Mouse (Mus musculus) midbrain, embryonic 15.5 days (tissue): Measurements from ENCODE around the gene Ascc2. TPM values are rescaled to one million over a fixed set of nuclear protein-coding genes. Genes with fewer than 3 reads are reported as not detected.
"Not testable (repeated sequence)": the region's sequence is repeated elsewhere in the genome, so short reads cannot be mapped to it uniquely, and the experiment has no call there.

ENCODE experiments used
- ATAC-seq: fragments of 200-750 bp; cut with Nextera tagmentation; replicated peaks from 2 replicates; pipeline ENCODE4 v1.8.0; 2017; ENCODE audit warnings: moderate TSS enrichment
- H3K27ac ChIP-seq: fragments of 300-500 bp; sonication (generic); 2 replicates; pipeline ENCODE4 v1.5.1; 2015; ENCODE audit warnings: mild to moderate bottlenecking, inconsistent platforms
- H3K27me3 ChIP-seq: fragments of 300-500 bp; sonication (generic); replicated peaks from 2 replicates; pipeline ENCODE4 v1.6.1; 2015; ENCODE audit warnings: inconsistent platforms
- H3K36me3 ChIP-seq: fragments of 300-500 bp; sonication (generic); replicated peaks from 2 replicates; pipeline ENCODE4 v1.6.1; 2015; ENCODE audit warnings: inconsistent platforms
- H3K4me1 ChIP-seq: fragments of 300-500 bp; sonication (generic); 2 replicates; pipeline ENCODE4 v1.6.1; 2015; ENCODE audit warnings: inconsistent platforms
- H3K4me2 ChIP-seq: fragments of 300-500 bp; sonication (generic); 2 replicates; pipeline ENCODE4 v1.6.1; 2015; ENCODE audit warnings: inconsistent platforms, mild to moderate bottlenecking, moderate library complexity
- H3K4me3 ChIP-seq: fragments of 300-500 bp; sonication (generic); 2 replicates; pipeline ENCODE4 v1.5.1; 2015; ENCODE audit warnings: mild to moderate bottlenecking, inconsistent platforms
- H3K9ac ChIP-seq: fragments of 300-500 bp; sonication (generic); 2 replicates; pipeline ENCODE4 v1.6.1; 2015; ENCODE audit warnings: mild to moderate bottlenecking, inconsistent platforms
- H3K9me3 ChIP-seq: fragments of 300-500 bp; sonication (generic); 2 replicates; pipeline ENCODE4 v1.6.1; 2016; ENCODE audit warnings: inconsistent platforms
- WGBS: fragments of 180-500 bp; shearing (Covaris S2); methylation state at CpG from one replicate; pipeline ENCODE4 v1.1.7; 2015; ENCODE audit warnings: mixed read lengths; 5-methylcytosine and 5-hydroxymethylcytosine counted together
- polyA plus RNA-seq: library from polyadenylated mRNA; unstranded; fragments of >200 nt; fragmentation: Nextera tagmentation; extraction: Ambion mirVana; gene quantifications from 2 replicates; pipeline ENCODE4 v1.2.1, GENCODE M21; 2015

The Ascc2 gene
- polyA plus RNA-seq, 1 experiment from 2014 or later = 24.4 TPM

DNA sequence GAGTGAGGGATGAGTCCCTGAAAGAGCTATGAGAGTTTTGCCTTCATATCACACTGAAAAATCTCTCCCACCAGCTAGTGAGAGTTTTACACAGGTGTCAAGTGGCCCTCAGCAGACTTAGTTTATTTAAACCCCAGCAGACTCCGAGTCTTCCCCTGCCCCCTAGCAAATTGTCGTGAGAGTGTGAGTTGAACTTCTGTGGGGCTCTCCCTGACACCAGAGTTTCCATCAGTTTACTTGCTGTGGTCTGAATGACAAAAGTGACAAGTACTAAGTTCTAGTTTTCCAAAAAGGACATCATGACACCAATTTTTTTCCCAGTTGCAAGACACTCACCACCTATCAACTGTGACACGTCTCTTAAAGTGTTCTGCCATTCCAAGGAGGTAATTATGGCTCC lies 50.3 kb downstream of the Ascc2 start:
- Histone ChIP-seq H3K27ac (no peak overlapping the region), H3K4me2 (no peak overlapping the region), H3K9me3 (no peaks in the 10 kb centered on the region), H3K4me1 (no peaks in the 10 kb centered on the region), H3K27me3 (no peaks in the 10 kb centered on the region), H3K4me3 (no peak overlapping the region), H3K36me3 (0 out of 2 replicates have a peak, but pooled peaks cover 5% of the 10 kb centered on the region), H3K9ac (no peak overlapping the region)
- WGBS = 85% methylated on average over 3 of the region's 3 CpGs
- ATAC-seq = no peak

- 60% methylated on average over 11 of the region's 11 CpGs for WGBS
- H3K9me3 ChIP-seq = no peaks in the 10 kb centered on the region
Measured at GRCm38 (mm10) chr11:4688632-4689380, 51.3 kb downstream of the Ascc2 start.

DNA sequence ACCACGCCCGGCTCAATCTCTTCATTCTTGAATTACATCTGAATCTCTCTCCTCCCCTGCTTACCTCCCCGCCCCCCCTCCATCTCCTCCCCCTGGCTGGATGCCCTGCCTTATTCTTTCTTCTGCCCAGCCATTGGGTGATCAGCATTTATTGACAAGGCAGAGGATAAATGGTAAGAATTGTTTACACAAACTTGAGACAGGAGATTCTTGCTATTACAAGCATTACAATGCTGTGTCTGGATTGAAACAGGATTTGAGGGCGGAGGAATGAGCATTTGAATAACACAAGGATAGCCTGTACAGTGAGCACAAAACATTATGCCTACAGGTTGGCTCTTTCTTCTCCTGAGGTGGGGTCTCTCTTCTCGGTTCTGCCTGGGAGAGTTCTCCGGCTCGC lies 52.8 kb downstream of the Ascc2 start:
- Histone ChIP-seq H3K27me3 (no peaks in the 10 kb centered on the region), H3K4me3 (no peak overlapping the region), H3K9me3 (no peaks in the 10 kb centered on the region), H3K4me2 (no peak overlapping the region), H3K9ac (no peak overlapping the region), H3K27ac (no peak overlapping the region), H3K36me3 (no peaks in the 10 kb centered on the region), H3K4me1 (no peaks in the 10 kb centered on the region)
- WGBS = 78% methylated on average over 7 of the region's 7 CpGs
- ATAC-seq = no peak

More at GRCm38 (mm10) chr11:4688632-4689380, 51.3 kb downstream of the Ascc2 start:
- Histone ChIP-seq H3K27me3 (no peaks in the 10 kb centered on the region), H3K4me3 (no peak overlapping the region), H3K4me2 (no peak overlapping the region), H3K36me3 (no peaks in the 10 kb centered on the region), H3K27ac (no peak overlapping the region), H3K4me1 (no peaks in the 10 kb centered on the region), H3K9ac (no peak overlapping the region)
- no peak for ATAC-seq

GRCm38 (mm10) chr11:4691213-4691612 lies 53.7 kb downstream of the Ascc2 start:
- no peak overlapping the region for H3K4me3 ChIP-seq
- 61% methylated on average over 10 of the region's 10 CpGs for WGBS

GRCm38 (mm10) chr11:4692162-4692561 lies 54.6 kb downstream of the Ascc2 start:
- H3K27ac ChIP-seq = no peak overlapping the region
- H3K9ac ChIP-seq = no peak overlapping the region
- 71% methylated on average over 11 of the region's 11 CpGs for WGBS
- H3K4me1 ChIP-seq = no peaks in the 10 kb centered on the region
- H3K4me3 ChIP-seq = no peak overlapping the region
- H3K4me2 ChIP-seq = no peak overlapping the region
- ATAC-seq = no peak
- H3K9me3 ChIP-seq = no peaks in the 10 kb centered on the region
- no peaks in the 10 kb centered on the region for H3K36me3 ChIP-seq
- no peaks in the 10 kb centered on the region for H3K27me3 ChIP-seq

More at GRCm38 (mm10) chr11:4691213-4691612, 53.7 kb downstream of the Ascc2 start:
- Histone ChIP-seq H3K36me3 (no peaks in the 10 kb centered on the region), H3K4me2 (no peak overlapping the region), H3K27me3 (no peaks in the 10 kb centered on the region), H3K4me1 (no peaks in the 10 kb centered on the region), H3K9me3 (no peaks in the 10 kb centered on the region), H3K9ac (no peak overlapping the region), H3K27ac (no peak overlapping the region)
- ATAC-seq = no peak

GRCm38 (mm10) chr11:4697043-4697983 lies 59.8 kb downstream of the Ascc2 start:
- no peak overlapping the region for H3K27ac ChIP-seq
- no peaks in the 10 kb centered on the region for H3K27me3 ChIP-seq
- WGBS = 62% methylated on average over 7 of the region's 7 CpGs
- H3K9me3 ChIP-seq = no peaks in the 10 kb centered on the region
- H3K4me1 ChIP-seq = no peaks in the 10 kb centered on the region
- H3K4me3 ChIP-seq = no peak overlapping the region
- ATAC-seq = no peak
- H3K9ac ChIP-seq = no peak overlapping the region
- H3K36me3 ChIP-seq = peaks cover 12% of the 10 kb centered on the region
- H3K4me2 ChIP-seq = no peak overlapping the region

GRCm38 (mm10) chr11:4700726-4701125 lies 63.2 kb downstream of the Ascc2 start:
- Histone ChIP-seq H3K27me3 (no peaks in the 10 kb centered on the region), H3K4me3 (no peak overlapping the region), H3K4me2 (no peak overlapping the region), H3K9me3 (no peaks in the 10 kb centered on the region), H3K36me3 (peaks cover 12% of the 10 kb centered on the region), H3K4me1 (peaks cover 17% of the 10 kb centered on the region), H3K9ac (no peak overlapping the region), H3K27ac (no peak overlapping the region)
- 88% methylated on average over 8 of the region's 8 CpGs for whole genome bisulfite sequencing
- ATAC-seq = no peak

DNA sequence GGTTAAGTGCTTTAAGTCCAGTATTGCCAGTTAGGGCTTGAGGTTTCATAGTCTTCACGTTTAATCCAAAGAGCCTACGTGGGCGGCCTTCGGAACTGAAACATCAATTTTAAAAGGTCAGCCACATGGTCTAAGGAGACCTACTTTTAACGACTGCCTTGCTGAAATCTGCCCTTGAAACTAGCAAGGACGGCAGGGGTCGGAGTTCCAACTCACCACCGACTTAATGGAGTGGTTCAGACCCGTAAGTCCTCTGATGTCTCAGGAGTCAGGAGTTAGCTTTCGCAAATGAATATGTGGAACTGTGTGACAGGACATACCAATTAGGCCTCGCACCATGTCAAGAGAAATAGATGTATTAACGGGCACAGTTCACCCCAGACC lies 66.1 kb downstream of the Ascc2 start:
- peaks cover 12% of the 10 kb centered on the region for H3K36me3 ChIP-seq
- peaks cover 17% of the 10 kb centered on the region for H3K4me1 ChIP-seq
- H3K9me3 ChIP-seq = no peaks in the 10 kb centered on the region
- H3K9ac ChIP-seq = peak overlapping the region; percentile 93
- peak overlapping the region; percentile 98 for H3K4me3 ChIP-seq
- H3K27me3 ChIP-seq = no peaks in the 10 kb centered on the region
- H3K27ac ChIP-seq = peak overlapping the region; percentile 80
- no peak for ATAC-seq
- 5% methylated on average over 12 of the region's 12 CpGs for WGBS
- H3K4me2 ChIP-seq = peak overlapping the region; percentile 96

DNA sequence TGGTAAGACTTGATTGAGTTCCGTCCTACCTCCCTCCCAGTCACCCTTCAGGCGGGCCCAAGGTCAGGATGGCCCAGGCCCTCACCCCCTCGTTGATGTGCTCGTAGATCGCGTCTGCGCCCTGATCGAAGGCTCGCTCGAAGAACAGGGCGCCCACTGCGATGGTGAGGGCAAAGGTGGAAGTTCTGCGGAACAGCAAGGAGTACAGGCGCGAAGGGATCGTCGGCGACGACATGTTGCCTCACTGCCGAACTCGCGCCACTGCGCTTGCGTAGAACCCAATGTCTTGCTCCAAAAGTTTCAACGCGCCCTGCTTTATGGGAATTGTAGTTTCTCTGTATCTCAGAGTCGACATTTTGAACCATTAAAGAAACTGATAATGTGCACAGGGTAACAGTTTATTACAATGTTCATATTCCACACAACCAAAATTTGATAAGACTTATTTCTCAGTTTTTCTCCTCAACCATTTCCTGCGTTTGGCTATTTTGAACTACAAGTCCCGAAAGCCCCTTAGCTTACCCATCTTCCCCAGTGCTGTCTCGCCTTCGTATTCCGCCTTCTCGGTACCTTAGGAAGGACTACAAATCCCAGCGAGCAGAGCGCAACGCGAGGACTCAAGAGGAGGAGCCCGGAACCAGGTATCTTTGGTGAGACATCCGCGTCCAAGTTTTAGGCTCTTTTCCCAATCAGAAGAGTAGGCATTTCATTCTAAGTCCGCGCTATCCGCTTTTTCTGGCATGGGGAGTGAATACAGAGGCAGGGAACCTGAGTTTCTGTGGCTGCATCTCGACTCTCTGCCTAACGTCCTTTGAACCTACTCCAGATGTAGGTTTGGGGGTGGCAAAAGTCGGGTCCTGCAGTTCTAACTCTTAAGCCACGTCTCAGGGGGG lies 66.8 kb downstream of the Ascc2 start, which contains the start of the genes Uqcr10 and Zmat5:
Gene Uqcr10 (minus strand): TSS at position 271 of the 893 bp plus-strand sequence.
Gene Zmat5 (plus strand): TSS at position 607 of the 893 bp plus-strand sequence.
- ATAC-seq = peak; percentile 98
- under 1% methylated on average over 47 of the region's 47 CpGs for WGBS
- peak within 1 kb of the TSS; percentile 96 for H3K4me2 ChIP-seq
- H3K27me3 ChIP-seq = no peaks in the 10 kb centered on the region
- H3K27ac ChIP-seq = peak within 1 kb of the TSS; percentile 80
- H3K36me3 ChIP-seq = peaks cover 12% of the 10 kb centered on the region
- peak within 1 kb of the TSS; percentile 93 for H3K9ac ChIP-seq
- peaks cover 17% of the 10 kb centered on the region for H3K4me1 ChIP-seq
- H3K4me3 ChIP-seq = peak within 1 kb of the TSS; percentile 98
- no peaks in the 10 kb centered on the region for H3K9me3 ChIP-seq

DNA sequence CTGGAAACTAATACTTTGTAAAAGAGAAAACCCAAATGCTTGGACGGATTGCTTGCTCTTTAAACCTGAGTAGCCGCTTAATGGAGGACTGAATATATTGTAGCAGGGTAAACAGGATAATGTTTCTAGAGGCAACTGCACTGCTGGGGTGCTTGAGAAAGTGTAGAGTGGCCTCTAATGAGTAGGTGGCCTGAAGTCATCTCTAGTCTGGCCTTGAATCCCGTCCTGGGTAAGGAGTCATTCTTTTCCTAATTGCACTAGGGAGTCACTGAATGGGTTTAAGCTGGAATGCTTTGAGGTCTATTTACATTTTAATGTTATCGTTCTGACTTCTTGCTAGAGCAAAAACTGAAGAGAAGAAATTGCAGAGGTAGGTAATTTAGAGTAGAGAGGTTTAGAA lies 67.6 kb downstream of the Ascc2 start:
- no peak overlapping the region for H3K27ac ChIP-seq
- H3K4me3 ChIP-seq = peak overlapping the region; percentile 98
- peak overlapping the region; percentile 68 for H3K9ac ChIP-seq
- peak overlapping the region; percentile 96 for H3K4me2 ChIP-seq
- peaks cover 12% of the 10 kb centered on the region for H3K36me3 ChIP-seq
- no peak for ATAC-seq
- no peaks in the 10 kb centered on the region for H3K9me3 ChIP-seq
- 7% methylated on average over 4 of the region's 4 CpGs for WGBS
- H3K4me1 ChIP-seq = peaks cover 17% of the 10 kb centered on the region
- no peaks in the 10 kb centered on the region for H3K27me3 ChIP-seq

- not testable (repeated sequence) for H3K4me2 ChIP-seq, ATAC-seq, H3K9me3 ChIP-seq, H3K4me3 ChIP-seq, H3K27ac ChIP-seq, H3K27me3 ChIP-seq, H3K36me3 ChIP-seq, H3K4me1 ChIP-seq, H3K9ac ChIP-seq
- WGBS = 89% methylated on average over 4 of the region's 4 CpGs
Measured at GRCm38 (mm10) chr11:4710188-4710587, 72.6 kb downstream of the Ascc2 start.
